Mouse (Mus musculus) lung, adult 2 months (tissue): ENCODE measurements around the gene Cdk14.

ENCODE experiments used
- CTCF ChIP-seq: fragments of 200-500 bp; IDR thresholded peaks from 2 replicates; pipeline ENCODE4 v1.5.1; 2011; ENCODE audit warnings: mild to moderate bottlenecking, low read length, control low read depth; ENCODE audit not compliant: insufficient read depth
- POLR2A ChIP-seq: fragments of 200-500 bp; IDR thresholded peaks from 2 replicates; pipeline ENCODE4 v1.6.1; 2011; ENCODE audit warnings: low read depth, mild to moderate bottlenecking, control low read depth, low read length, borderline replicate concordance; ENCODE audit errors: extremely low read depth

GRCm38 (mm10) chr5:4826886-4827285 lies 593.2 kb downstream of the Cdk14 start:
- TF ChIP-seq CTCF = no peak
- TF ChIP-seq POLR2A = no peak
